Mouse (Mus musculus): ENCODE results near the gene Cnot11.

DNA sequence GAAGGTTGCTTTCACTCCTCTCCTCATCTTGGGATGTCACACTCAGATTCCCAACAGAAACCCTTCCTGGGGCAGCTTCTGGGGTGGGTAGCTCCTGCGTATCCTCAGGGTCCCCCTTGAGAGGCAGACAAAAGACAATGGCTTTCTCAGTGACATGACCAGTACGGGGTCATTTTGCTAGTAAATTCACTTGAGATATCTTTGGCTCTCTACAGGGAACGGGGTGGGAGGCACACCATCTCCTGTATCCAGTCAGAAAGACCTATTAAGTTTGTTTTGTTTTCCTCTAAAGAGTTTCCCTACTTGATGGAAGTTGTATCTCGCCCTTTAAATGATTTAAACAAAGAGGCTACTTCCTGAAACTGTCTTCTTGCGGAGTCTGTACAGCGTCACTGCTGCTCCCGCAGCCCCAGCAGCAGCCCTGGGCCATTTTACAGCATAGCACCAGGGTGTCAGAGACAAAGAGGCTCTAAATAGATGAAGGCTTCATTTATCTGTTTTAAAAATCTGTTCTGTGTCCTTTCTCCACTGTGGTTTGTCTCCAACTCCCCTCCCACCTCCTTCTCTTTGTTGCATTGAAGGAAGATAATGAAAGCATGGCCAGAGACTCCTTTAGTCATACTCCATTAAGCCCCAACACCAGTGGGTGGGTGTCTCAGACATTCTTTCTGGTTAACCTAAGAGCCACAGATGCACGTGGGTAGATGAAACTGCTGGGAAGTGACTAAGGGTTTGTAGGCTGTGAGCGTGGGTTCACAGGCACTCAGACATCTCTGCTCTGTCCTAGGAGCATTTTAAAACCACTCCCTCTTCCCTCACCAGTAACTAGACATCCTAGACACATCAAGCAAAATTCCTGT is 21.0 kb downstream of the Cnot11 start:
- TF ChIP-seq POLR2A (IDR thresholded peaks at IDR 0.05; ENCODE audit: borderline replicate concordance, extremely low read depth, low read depth, low read length) (no peak), CTCF (IDR thresholded peaks at IDR 0.05; ENCODE audit: insufficient read depth, low read length) (no peak)
